Mouse (Mus musculus): ENCODE measurements around the gene Hcn3. TPM values are rescaled to one million over a fixed set of nuclear protein-coding genes. Genes with fewer than 3 reads are reported as not detected.

Gene Hcn3
- total and polyA plus RNA-seq, 2 experiments from 2014 or later = 38.1 to 85.7 TPM

DNA sequence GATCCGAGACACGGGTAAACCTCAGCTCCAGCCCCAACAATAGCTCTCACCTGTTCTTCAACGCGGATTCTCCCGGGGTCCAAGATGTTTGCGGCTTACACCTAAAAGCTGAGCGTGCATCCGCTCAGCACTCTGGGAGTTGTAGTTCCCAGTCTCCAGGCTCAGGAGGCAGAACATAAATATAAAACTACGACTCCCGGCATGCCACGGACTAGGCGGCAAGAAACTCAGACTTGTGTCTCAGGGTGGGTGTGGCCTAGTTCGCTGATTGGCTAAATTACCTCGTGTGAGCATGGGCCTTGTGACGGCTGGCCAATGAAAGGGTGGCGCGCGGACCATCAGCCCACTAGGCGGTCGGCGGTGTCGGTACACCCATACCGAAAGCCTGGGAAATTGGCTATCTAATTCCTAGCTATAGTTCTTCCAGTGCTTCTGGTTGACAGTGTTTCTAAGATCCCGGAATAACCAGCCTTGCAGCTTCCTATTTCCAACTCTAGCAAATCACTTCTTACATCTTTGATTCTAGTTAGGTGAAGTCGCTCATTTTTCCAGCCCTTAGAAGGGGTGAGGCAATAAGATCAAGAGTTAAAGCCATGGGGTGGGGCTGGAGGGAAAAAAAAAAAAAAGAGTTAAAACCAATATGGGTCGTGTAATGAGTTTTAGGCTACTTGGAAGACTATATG lies 58.0 kb downstream of the Hcn3 start, which contains the start of gene Fdps:
TSS of gene Fdps (minus strand) at position 148 of the 683 bp plus-strand sequence.
- WGBS = under 1% methylated on average over 26 of the region's 26 CpGs
- TF ChIP-seq CTCF (IDR thresholded peaks at IDR 0.05; ENCODE audit: low read depth) = peak; percentile 56
- H3K4me2 ChIP-seq (ENCODE audit: low read depth, low read length) = peak within 1 kb of the TSS; percentile 81
- H3K9ac ChIP-seq (replicated peaks; ENCODE audit: low read length) = peak within 1 kb of the TSS; percentile 58
- H3K4me3 ChIP-seq (ENCODE audit: low read length) = peak within 1 kb of the TSS; percentile 66
- DNase-seq (ENCODE audit: low spot score) (peak; percentile 99), ATAC-seq (peak; percentile 99)
- peaks cover 5% of the 10 kb centered on the region for H3K4me1 ChIP-seq (ENCODE audit: insufficient read depth, low read length)
- H3K9me3 ChIP-seq (ENCODE audit: low read length) = no peaks in the 10 kb centered on the region
- H3K36me3 ChIP-seq (ENCODE audit: insufficient read depth, low read length) = peaks cover 11% of the 10 kb centered on the region; the same call in 1 of the 2 replicates
- H3K27ac ChIP-seq = peak within 1 kb of the TSS; percentile 54
- H3K27me3 ChIP-seq (ENCODE audit: insufficient read depth, low read length) = no peaks in the 10 kb centered on the region

DNA sequence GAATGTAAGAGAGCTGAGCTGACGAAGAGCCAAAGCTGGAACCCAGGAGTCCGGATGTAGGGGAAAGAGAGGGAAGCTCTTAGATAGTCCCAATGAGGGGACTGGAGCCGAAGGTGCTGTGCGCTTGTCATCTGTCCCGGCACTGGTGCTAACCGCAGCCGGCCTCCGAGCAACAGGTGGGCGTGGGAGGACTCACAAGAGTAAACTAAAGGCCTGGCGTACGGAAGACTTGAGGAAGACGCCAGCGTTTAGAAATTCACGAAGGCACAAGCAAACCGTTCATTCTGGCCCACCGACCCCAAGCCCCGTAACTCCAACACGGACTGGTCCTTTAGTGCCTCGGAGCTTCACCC lies 58.6 kb downstream of the Hcn3 start:
- H3K9ac ChIP-seq (replicated peaks; ENCODE audit: low read length) = peak overlapping the region; percentile 58
- peaks cover 5% of the 10 kb centered on the region for H3K4me1 ChIP-seq (ENCODE audit: insufficient read depth, low read length)
- H3K4me3 ChIP-seq (ENCODE audit: low read length) = peak overlapping the region; percentile 66
- no peak for ATAC-seq
- peaks cover 16% of the 10 kb centered on the region for H3K36me3 ChIP-seq (ENCODE audit: insufficient read depth, low read length)
- TF ChIP-seq CTCF (IDR thresholded peaks at IDR 0.05; ENCODE audit: low read depth) = no peak
- H3K9me3 ChIP-seq (ENCODE audit: low read length) = no peaks in the 10 kb centered on the region
- peak overlapping the region; percentile 54 for H3K27ac ChIP-seq
- peak overlapping the region; percentile 81 for H3K4me2 ChIP-seq (ENCODE audit: low read depth, low read length)
- under 1% methylated on average over 19 of the region's 19 CpGs for WGBS
- DNase-seq (ENCODE audit: low spot score) = no peak
- no peaks in the 10 kb centered on the region for H3K27me3 ChIP-seq (ENCODE audit: insufficient read depth, low read length)

DNA sequence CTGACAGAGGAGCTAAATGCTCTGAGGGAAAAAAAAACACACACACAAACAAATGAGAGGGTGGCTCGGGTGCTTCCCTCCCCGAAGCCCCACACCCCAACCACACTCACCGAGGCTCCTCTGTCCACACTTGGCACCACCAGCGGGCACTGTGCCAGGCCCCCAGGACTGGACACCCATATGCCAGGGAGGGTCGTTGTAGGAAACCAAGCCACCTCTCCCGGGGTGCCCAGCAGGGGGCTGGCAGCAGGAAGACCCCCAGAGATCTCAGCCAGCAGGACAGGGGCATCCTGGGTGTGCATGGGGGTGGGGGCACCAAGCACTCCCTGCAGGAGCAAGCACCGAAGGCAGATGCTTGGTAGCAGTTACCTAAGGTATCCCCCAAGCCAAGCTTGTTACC lies 59.2 kb downstream of the Hcn3 start, which contains the start of gene Gm43738:
TSS of gene Gm43738 (minus strand) at position 289 of the 400 bp plus-strand sequence.
- 36% methylated on average over 7 of the region's 7 CpGs for WGBS
- peak within 1 kb of the TSS; percentile 81 for H3K4me2 ChIP-seq (ENCODE audit: low read depth, low read length)

More for the DNA sequence above, 59.2 kb downstream of the Hcn3 start, which contains the start of gene Gm43738:
- Histone ChIP-seq H3K27me3 (ENCODE audit: insufficient read depth, low read length) (no peaks in the 10 kb centered on the region), H3K36me3 (ENCODE audit: insufficient read depth, low read length) (peaks cover 22% of the 10 kb centered on the region), H3K9ac (replicated peaks; ENCODE audit: low read length) (peak within 1 kb of the TSS; percentile 58), H3K4me3 (ENCODE audit: low read length) (peak within 1 kb of the TSS; percentile 66), H3K9me3 (ENCODE audit: low read length) (no peaks in the 10 kb centered on the region), H3K27ac (peak within 1 kb of the TSS; percentile 54), H3K4me1 (ENCODE audit: insufficient read depth, low read length) (peaks cover 5% of the 10 kb centered on the region)
- DNase-seq (ENCODE audit: low spot score) (peak; percentile 21), ATAC-seq (no peak)
- 0 out of 2 replicates have a peak, but pooled peaks have one; percentile 23 for TF ChIP-seq CTCF (IDR thresholded peaks at IDR 0.05; ENCODE audit: low read depth)

Other genes with a start within 250 kb of the Hcn3 start
- gene Msto1, start 246.2 kb downstream of the Hcn3 start, total RNA-seq (2014; rRNA removed) = 40.5 and 47.9 TPM in 2 replicates
- 45.9 and 48.8 TPM in 2 replicates for gene Msto1, start 246.2 kb downstream of the Hcn3 start, polyA plus RNA-seq (2015; fragmentation: Nextera tagmentation; extraction: Ambion mirVana)
- gene Ash1l, start 209.6 kb downstream of the Hcn3 start, total RNA-seq (2014; rRNA removed) = 18.3 and 22.1 TPM in 2 replicates
- 14.4 and 16.1 TPM in 2 replicates for gene Ash1l, start 209.6 kb downstream of the Hcn3 start, polyA plus RNA-seq (2015; fragmentation: Nextera tagmentation; extraction: Ambion mirVana)
- gene Dap3, start 209.0 kb downstream of the Hcn3 start, total RNA-seq (2014; rRNA removed) = 53.6 and 69.7 TPM in 2 replicates
- 117 and 118 TPM in 2 replicates for gene Dap3, start 209.0 kb downstream of the Hcn3 start, polyA plus RNA-seq (2015; fragmentation: Nextera tagmentation; extraction: Ambion mirVana)
- gene Rusc1, start 66.9 kb downstream of the Hcn3 start, total RNA-seq (2014; rRNA removed) = 190 and 197 TPM in 2 replicates
- gene Rusc1, start 66.9 kb downstream of the Hcn3 start, polyA plus RNA-seq (2015; fragmentation: Nextera tagmentation; extraction: Ambion mirVana) = 86.0 and 95.6 TPM in 2 replicates
- gene Gm43738, start 59.1 kb downstream of the Hcn3 start, total RNA-seq (2014; rRNA removed) = not detected in 2 replicates
- gene Gm43738, start 59.1 kb downstream of the Hcn3 start, polyA plus RNA-seq (2015; fragmentation: Nextera tagmentation; extraction: Ambion mirVana) = not detected in 2 replicates
- 340 and 366 TPM in 2 replicates for gene Fdps, start 58.2 kb downstream of the Hcn3 start, total RNA-seq (2014; rRNA removed)
- gene Fdps, start 58.2 kb downstream of the Hcn3 start, polyA plus RNA-seq (2015; fragmentation: Nextera tagmentation; extraction: Ambion mirVana) = 310 and 341 TPM in 2 replicates
- gene Pklr, start 24.1 kb downstream of the Hcn3 start, total RNA-seq (2014; rRNA removed) = not detected in 2 replicates
- 0.10 and 0.21 TPM in 2 replicates for gene Pklr, start 24.1 kb downstream of the Hcn3 start, polyA plus RNA-seq (2015; fragmentation: Nextera tagmentation; extraction: Ambion mirVana)
- gene Clk2, start 4.6 kb upstream of the Hcn3 start, total RNA-seq (2014; rRNA removed) = 36.3 and 43.1 TPM in 2 replicates
- 13.3 and 13.7 TPM in 2 replicates for gene Clk2, start 4.6 kb upstream of the Hcn3 start, polyA plus RNA-seq (2015; fragmentation: Nextera tagmentation; extraction: Ambion mirVana)
- 60.4 and 77.5 TPM in 2 replicates for gene Scamp3, start 17.3 kb upstream of the Hcn3 start, total RNA-seq (2014; rRNA removed)
- gene Scamp3, start 17.3 kb upstream of the Hcn3 start, polyA plus RNA-seq (2015; fragmentation: Nextera tagmentation; extraction: Ambion mirVana) = 139 and 143 TPM in 2 replicates
- 15.2 and 19.7 TPM in 2 replicates for gene Fam189b, start 22.9 kb upstream of the Hcn3 start, total RNA-seq (2014; rRNA removed)
- gene Fam189b, start 22.9 kb upstream of the Hcn3 start, polyA plus RNA-seq (2015; fragmentation: Nextera tagmentation; extraction: Ambion mirVana) = 29.1 and 29.2 TPM in 2 replicates
- gene Gba, start 42.7 kb upstream of the Hcn3 start, total RNA-seq (2014; rRNA removed) = 62.5 and 77.4 TPM in 2 replicates
- gene Gba, start 42.7 kb upstream of the Hcn3 start, polyA plus RNA-seq (2015; fragmentation: Nextera tagmentation; extraction: Ambion mirVana) = 45.8 and 46.8 TPM in 2 replicates
- gene Thbs3, start 55.0 kb upstream of the Hcn3 start, total RNA-seq (2014; rRNA removed) = 29.4 and 37.9 TPM in 2 replicates
- gene Thbs3, start 55.0 kb upstream of the Hcn3 start, polyA plus RNA-seq (2015; fragmentation: Nextera tagmentation; extraction: Ambion mirVana) = 36.8 and 37.2 TPM in 2 replicates
- gene Mtx1, start 66.9 kb upstream of the Hcn3 start, total RNA-seq (2014; rRNA removed) = 103 and 130 TPM in 2 replicates
- gene Mtx1, start 66.9 kb upstream of the Hcn3 start, polyA plus RNA-seq (2015; fragmentation: Nextera tagmentation; extraction: Ambion mirVana) = 186 TPM in 2 replicates
- 1.9 TPM in 2 replicates for gene Muc1, start 68.9 kb upstream of the Hcn3 start, total RNA-seq (2014; rRNA removed)
- gene Muc1, start 68.9 kb upstream of the Hcn3 start, polyA plus RNA-seq (2015; fragmentation: Nextera tagmentation; extraction: Ambion mirVana) = 0.82 and 1.5 TPM in 2 replicates
- gene Krtcap2, start 85.8 kb upstream of the Hcn3 start, total RNA-seq (2014; rRNA removed) = 74.9 and 111 TPM in 2 replicates
- 250 and 268 TPM in 2 replicates for gene Krtcap2, start 85.8 kb upstream of the Hcn3 start, polyA plus RNA-seq (2015; fragmentation: Nextera tagmentation; extraction: Ambion mirVana)
- gene Trim46, start 86.1 kb upstream of the Hcn3 start, total RNA-seq (2014; rRNA removed) = 97.9 and 101 TPM in 2 replicates
- 42.9 and 49.8 TPM in 2 replicates for gene Trim46, start 86.1 kb upstream of the Hcn3 start, polyA plus RNA-seq (2015; fragmentation: Nextera tagmentation; extraction: Ambion mirVana)
- gene Dpm3, start 99.2 kb upstream of the Hcn3 start, total RNA-seq (2014; rRNA removed) = 295 and 347 TPM in 2 replicates
- 95.5 and 97.8 TPM in 2 replicates for gene Dpm3, start 99.2 kb upstream of the Hcn3 start, polyA plus RNA-seq (2015; fragmentation: Nextera tagmentation; extraction: Ambion mirVana)
- gene Slc50a1, start 110.4 kb upstream of the Hcn3 start, total RNA-seq (2014; rRNA removed) = 30.1 and 30.8 TPM in 2 replicates
- 47.2 and 49.1 TPM in 2 replicates for gene Slc50a1, start 110.4 kb upstream of the Hcn3 start, polyA plus RNA-seq (2015; fragmentation: Nextera tagmentation; extraction: Ambion mirVana)
- 3.9 and 5.9 TPM in 2 replicates for gene Efna1, start 120.9 kb upstream of the Hcn3 start, total RNA-seq (2014; rRNA removed)
- gene Efna1, start 120.9 kb upstream of the Hcn3 start, polyA plus RNA-seq (2015; fragmentation: Nextera tagmentation; extraction: Ambion mirVana) = 7.4 and 10.9 TPM in 2 replicates
- 107 and 171 TPM in 2 replicates for gene Efna3, start 162.8 kb upstream of the Hcn3 start, total RNA-seq (2014; rRNA removed)
- gene Efna3, start 162.8 kb upstream of the Hcn3 start, polyA plus RNA-seq (2015; fragmentation: Nextera tagmentation; extraction: Ambion mirVana) = 57.0 and 61.4 TPM in 2 replicates
- gene Efna4, start 177.8 kb upstream of the Hcn3 start, total RNA-seq (2014; rRNA removed) = 7.6 and 9.6 TPM in 2 replicates
- 3.5 and 4.2 TPM in 2 replicates for gene Efna4, start 177.8 kb upstream of the Hcn3 start, polyA plus RNA-seq (2015; fragmentation: Nextera tagmentation; extraction: Ambion mirVana)
- 94.4 and 107 TPM in 2 replicates for gene Adam15, start 189.8 kb upstream of the Hcn3 start, total RNA-seq (2014; rRNA removed)
- 67.6 and 73.2 TPM in 2 replicates for gene Adam15, start 189.8 kb upstream of the Hcn3 start, polyA plus RNA-seq (2015; fragmentation: Nextera tagmentation; extraction: Ambion mirVana)
- 0.07 and 0.31 TPM in 2 replicates for gene Dcst2, start 201.8 kb upstream of the Hcn3 start, total RNA-seq (2014; rRNA removed)
- gene Dcst2, start 201.8 kb upstream of the Hcn3 start, polyA plus RNA-seq (2015; fragmentation: Nextera tagmentation; extraction: Ambion mirVana) = 0.20 and 0.42 TPM in 2 replicates
- gene Dcst1, start 205.1 kb upstream of the Hcn3 start, total RNA-seq (2014; rRNA removed) = 0.05 TPM in 1 of 2 replicates, not detected in the other
- 1.00 and 1.1 TPM in 2 replicates for gene Dcst1, start 205.1 kb upstream of the Hcn3 start, polyA plus RNA-seq (2015; fragmentation: Nextera tagmentation; extraction: Ambion mirVana)
- 3.7 and 5.4 TPM in 2 replicates for gene Zbtb7b, start 234.6 kb upstream of the Hcn3 start, total RNA-seq (2014; rRNA removed)
- 0.73 and 0.82 TPM in 2 replicates for gene Zbtb7b, start 234.6 kb upstream of the Hcn3 start, polyA plus RNA-seq (2015; fragmentation: Nextera tagmentation; extraction: Ambion mirVana)
- gene Lenep, start 242.6 kb upstream of the Hcn3 start, total RNA-seq (2014; rRNA removed) = not detected in 2 replicates
- not detected in 2 replicates for gene Lenep, start 242.6 kb upstream of the Hcn3 start, polyA plus RNA-seq (2015; fragmentation: Nextera tagmentation; extraction: Ambion mirVana)